Mouse (Mus musculus) bone marrow, adult 2 months (tissue): ENCODE data around the gene Fmo3.

Source experiments
- CTCF ChIP-seq: fragments of 200-500 bp; IDR thresholded peaks from 2 replicates; pipeline ENCODE4 v1.5.1; 2011; ENCODE audit warnings: low read length, control low read depth; ENCODE audit not compliant: control insufficient read depth, insufficient read depth
- POLR2A ChIP-seq: fragments of 200-500 bp; IDR thresholded peaks from 2 replicates; pipeline ENCODE4 v1.6.1; 2011; ENCODE audit warnings: low read depth, mild to moderate bottlenecking, control low read depth, low read length, borderline replicate concordance; ENCODE audit not compliant: control insufficient read depth

DNA sequence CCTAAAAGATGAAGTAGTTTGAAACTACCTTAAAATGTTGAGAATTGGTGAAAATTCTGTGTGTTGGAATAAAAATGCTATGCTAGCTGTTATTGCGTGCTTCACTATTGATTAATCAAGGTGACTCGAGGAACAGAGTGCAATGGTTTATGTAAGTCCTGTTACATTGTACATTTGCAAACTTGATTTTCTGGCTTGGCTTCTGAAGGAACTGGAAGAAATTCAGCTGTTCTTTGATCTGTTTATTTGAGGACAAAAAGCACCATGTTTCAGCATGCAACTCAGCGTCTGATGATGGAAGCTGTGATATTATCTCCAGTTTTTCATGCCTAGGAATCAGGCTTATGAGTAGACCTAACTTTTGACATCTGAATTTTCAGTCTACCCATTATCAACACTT, 3.2 kb upstream of the Fmo3 start:
- no peak for TF ChIP-seq POLR2A
- TF ChIP-seq CTCF = no peak
